Mouse (Mus musculus) stomach, postnatal 0 days (tissue): Measurements from ENCODE around the gene Lzts3. TPM values are rescaled to one million over a fixed set of nuclear protein-coding genes. Genes with fewer than 3 reads are reported as not detected.

Experiments
- ATAC-seq: fragments of 200-750 bp; cut with Nextera tagmentation; 2 replicates; pipeline ENCODE4 v1.8.0; 2017; ENCODE audit not compliant: low FRiP score, low TSS enrichment
- DNase-seq: peaks from one replicate; pipeline ENCODE4 v3.0.0-alpha.2; 2016; ENCODE audit warnings: low spot score
- H3K27ac ChIP-seq: fragments of 300-500 bp; sonication (generic); replicated peaks from 2 replicates; pipeline ENCODE4 v1.5.1; 2014; ENCODE audit warnings: mild to moderate bottlenecking, control low read depth
- H3K27me3 ChIP-seq: fragments of 300-500 bp; sonication (generic); 2 replicates; pipeline ENCODE4 v1.6.1; 2014; ENCODE audit warnings: low read length; ENCODE audit not compliant: control insufficient read depth, insufficient read depth
- H3K36me3 ChIP-seq: fragments of 300-500 bp; sonication (generic); 2 replicates; pipeline ENCODE4 v1.6.1; 2014; ENCODE audit warnings: low read length, mixed read lengths; ENCODE audit not compliant: control insufficient read depth, insufficient read depth
- H3K4me1 ChIP-seq: fragments of 300-500 bp; sonication (generic); replicated peaks from 2 replicates; pipeline ENCODE4 v1.6.1; 2014; ENCODE audit warnings: antibody characterized with exemption; ENCODE audit not compliant: control insufficient read depth, insufficient read depth
- H3K4me2 ChIP-seq: fragments of 300-500 bp; sonication (generic); replicated peaks from 2 replicates; pipeline ENCODE4 v1.6.1; 2014; ENCODE audit warnings: low read depth, mild to moderate bottlenecking, control low read depth, moderate library complexity
- H3K4me3 ChIP-seq: fragments of 300-500 bp; sonication (generic); 2 replicates; pipeline ENCODE4 v1.5.1; 2014; ENCODE audit warnings: low read depth, low read length, control low read depth
- H3K9ac ChIP-seq: fragments of 300-500 bp; sonication (generic); 2 replicates; pipeline ENCODE4 v1.6.1; 2014; ENCODE audit warnings: mild to moderate bottlenecking, low read length, control low read depth, mixed read lengths
- H3K9me3 ChIP-seq: fragments of 300-500 bp; sonication (generic); 2 replicates; pipeline ENCODE4 v1.6.1; 2016; ENCODE audit warnings: low read length; ENCODE audit not compliant: control insufficient read depth
- CTCF ChIP-seq: IDR thresholded peaks from 2 replicates; pipeline ENCODE4 v1.5.1; 2016; ENCODE audit warnings: antibody characterized with exemption, low read depth, mild to moderate bottlenecking, moderate library complexity
- EP300 ChIP-seq: optimal IDR thresholded peaks from 2 replicates; pipeline ENCODE3; 2016; ENCODE audit warnings: antibody characterized with exemption
- WGBS: fragments of 180-500 bp; shearing (Covaris S2); extraction: QIAGEN DNeasy Blood & Tissue Kit; methylation state at CpG from one replicate; pipeline ENCODE4 v1.1.7; 2014; 5-methylcytosine and 5-hydroxymethylcytosine counted together
- polyA plus RNA-seq: library from polyadenylated mRNA; unstranded; fragments of >200 nt; fragmentation: Nextera tagmentation; extraction: Ambion mirVana; gene quantifications from 2 replicates; pipeline ENCODE4 v1.2.1, GENCODE M21; 2015

The Lzts3 gene
- polyA plus RNA-seq, 1 experiment from 2014 or later = 3.1 TPM

DNA sequence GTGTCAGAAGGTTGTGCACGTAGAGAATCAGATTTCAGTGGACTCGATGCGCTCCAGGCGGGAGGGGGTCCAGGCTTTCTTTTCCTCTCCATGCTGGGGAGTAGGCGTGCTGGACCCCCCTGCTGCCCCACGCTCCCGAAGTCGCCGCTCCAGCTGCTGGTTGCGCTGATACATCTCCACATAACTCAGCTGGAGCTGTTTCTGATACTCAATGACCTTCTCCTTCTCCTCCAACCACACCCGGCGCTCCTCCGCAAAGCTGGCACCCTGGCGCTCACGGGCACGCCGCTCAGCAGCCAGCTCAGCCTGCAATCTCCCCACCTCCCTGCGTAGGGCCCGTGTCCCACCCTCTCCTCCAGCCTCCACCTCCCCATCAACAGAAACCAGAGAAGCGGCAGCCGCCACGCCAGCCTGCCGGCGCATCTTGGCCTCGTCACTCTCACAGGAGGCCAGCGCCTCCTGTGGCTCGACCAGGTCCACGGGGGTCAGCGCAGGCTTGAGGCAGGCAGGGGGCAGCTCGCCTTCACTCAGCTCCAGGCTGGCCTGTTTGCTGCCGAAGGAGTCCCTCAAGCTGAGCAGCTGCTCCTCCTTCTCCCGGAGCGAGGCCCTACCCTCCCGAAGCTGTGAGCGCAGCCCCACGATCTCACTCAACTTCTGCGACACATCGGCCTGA, 7.7 kb downstream of the Lzts3 start:
- Histone ChIP-seq H3K9me3 (no peaks in the 10 kb centered on the region), H3K4me2 (peak overlapping the region; percentile 69), H3K27ac (no peak overlapping the region), H3K27me3 (no peaks in the 10 kb centered on the region), H3K9ac (peak overlapping the region; percentile 57), H3K36me3 (no peaks in the 10 kb centered on the region; the same call in 1 of the 2 replicates), H3K4me3 (peak overlapping the region; percentile 38), H3K4me1 (0 out of 2 replicates have a peak, but pooled peaks cover 2% of the 10 kb centered on the region)
- DNase-seq (peak; percentile 46), ATAC-seq (no peak)
- 12% methylated on average over 37 of the region's 38 CpGs for WGBS
- no peak for TF ChIP-seq EP300
- TF ChIP-seq CTCF = peak; percentile 65

- DNase-seq = no peak
- no peak overlapping the region for H3K27ac ChIP-seq
- H3K9me3 ChIP-seq = no peaks in the 10 kb centered on the region
- no peaks in the 10 kb centered on the region for H3K27me3 ChIP-seq
- 43% methylated on average over 14 of the region's 14 CpGs for WGBS
- H3K4me2 ChIP-seq = peak overlapping the region; percentile 69; the same call in 1 of the 2 replicates
- ATAC-seq = no peak
- TF ChIP-seq CTCF (no peak), EP300 (no peak)
- no peaks in the 10 kb centered on the region; the same call in 1 of the 2 replicates for H3K36me3 ChIP-seq
- H3K4me1 ChIP-seq = 0 out of 2 replicates have a peak, but pooled peaks cover 2% of the 10 kb centered on the region
- H3K9ac ChIP-seq = peak overlapping the region; percentile 57; the same call in 1 of the 2 replicates
- peak overlapping the region; percentile 38 for H3K4me3 ChIP-seq
Observed at GRCm38 (mm10) chr2:130634006-130634738, 8.4 kb downstream of the Lzts3 start.

DNA sequence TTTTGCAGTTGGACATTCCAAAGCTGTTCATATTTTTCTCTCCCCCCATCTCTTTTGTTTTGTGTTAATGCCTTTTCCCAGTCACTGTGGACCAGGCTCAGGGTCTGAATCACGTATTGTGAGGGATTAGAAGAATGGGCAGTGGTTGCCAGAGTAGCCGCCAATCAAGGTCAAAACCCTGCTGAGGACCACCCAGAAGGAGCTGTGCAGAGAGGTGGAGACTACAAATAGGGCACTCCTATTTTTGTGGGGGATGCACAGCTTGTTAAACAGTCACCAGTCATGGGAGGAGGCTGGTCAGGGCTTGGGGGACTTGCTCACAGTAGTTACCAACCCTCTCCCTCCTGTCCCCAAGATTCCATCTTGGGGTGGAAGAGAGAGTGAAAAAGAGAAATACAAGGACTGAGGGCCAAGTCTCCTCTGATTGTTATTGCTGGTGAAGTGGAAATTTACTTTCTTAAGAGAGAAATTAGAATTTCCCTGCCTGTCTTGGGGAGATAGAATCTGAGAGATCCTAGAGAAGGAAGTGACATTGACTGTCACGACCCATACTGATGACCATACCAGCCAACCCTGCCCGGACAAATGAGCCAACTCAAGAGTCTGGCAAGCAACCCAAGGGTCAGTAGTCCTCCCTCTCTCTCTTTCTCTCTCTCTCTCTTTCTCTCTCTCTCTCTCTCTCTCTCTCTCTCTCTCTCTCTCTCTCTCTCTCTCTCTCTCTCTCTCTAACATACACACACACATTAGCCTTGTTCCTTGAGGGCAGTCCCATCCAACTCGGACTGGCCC, 9.5 kb downstream of the Lzts3 start:
- Histone ChIP-seq H3K4me3 (no peak overlapping the region), H3K9me3 (no peaks in the 10 kb centered on the region), H3K27me3 (no peaks in the 10 kb centered on the region), H3K4me1 (0 out of 2 replicates have a peak, but pooled peaks cover 2% of the 10 kb centered on the region), H3K36me3 (no peaks in the 10 kb centered on the region; the same call in 1 of the 2 replicates), H3K27ac (no peak overlapping the region), H3K9ac (no peak overlapping the region), H3K4me2 (no peak overlapping the region)
- DNase-seq (no peak), ATAC-seq (no peak)
- 51% methylated on average over 5 of the region's 5 CpGs for WGBS
- no peak for TF ChIP-seq EP300
- TF ChIP-seq CTCF = no peak

DNA sequence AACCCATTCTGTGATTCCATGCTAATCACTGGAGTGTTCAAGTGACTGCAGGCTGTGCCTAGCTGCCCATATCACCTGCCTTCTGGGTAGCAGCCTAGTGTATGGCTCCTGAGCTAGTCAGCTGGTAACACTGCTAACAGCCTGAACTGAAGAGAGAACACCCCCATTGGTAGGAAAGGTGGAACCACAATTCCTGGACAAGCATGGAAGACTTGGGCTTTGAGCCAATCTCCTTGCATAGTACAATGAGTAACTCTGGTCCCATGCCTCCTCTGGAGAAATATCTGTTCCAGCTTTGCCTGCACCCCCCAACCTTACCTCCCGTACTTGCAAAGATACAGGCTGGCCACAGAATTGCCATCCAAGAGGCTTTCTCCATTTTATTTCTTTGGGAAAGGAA, 10.2 kb downstream of the Lzts3 start:
- no peak for ATAC-seq
- TF ChIP-seq CTCF = no peak
- TF ChIP-seq EP300 = no peak
- no peaks in the 10 kb centered on the region; the same call in 1 of the 2 replicates for H3K36me3 ChIP-seq
- H3K27me3 ChIP-seq = no peaks in the 10 kb centered on the region
- no peak overlapping the region for H3K4me2 ChIP-seq
- H3K4me3 ChIP-seq = no peak overlapping the region
- no peak overlapping the region for H3K27ac ChIP-seq
- 52% methylated on average over 1 of the region's 1 CpGs for WGBS
- H3K9me3 ChIP-seq = no peaks in the 10 kb centered on the region
- no peak for DNase-seq
- 0 out of 2 replicates have a peak, but pooled peaks cover 2% of the 10 kb centered on the region for H3K4me1 ChIP-seq
- no peak overlapping the region for H3K9ac ChIP-seq

GRCm38 (mm10) chr2:130629839-130630203, 12.8 kb downstream of the Lzts3 start, which contains the start of the genes Fastkd5 and Ubox5:
Gene Fastkd5, minus strand, starts transcription at chr2:130630027.
Gene Ubox5, minus strand, starts transcription at chr2:130630038.
- Histone ChIP-seq H3K9me3 (no peaks in the 10 kb centered on the region), H3K4me1 (no peaks in the 10 kb centered on the region), H3K9ac (peak within 1 kb of the TSS; percentile 82), H3K36me3 (no peaks in the 10 kb centered on the region), H3K27ac (peak within 1 kb of the TSS; percentile 78), H3K4me3 (peak within 1 kb of the TSS; percentile 79), H3K27me3 (no peaks in the 10 kb centered on the region), H3K4me2 (peak within 1 kb of the TSS; percentile 76)
- TF ChIP-seq EP300 (no peak), CTCF (no peak)
- under 1% methylated on average over 25 of the region's 25 CpGs for WGBS
- ATAC-seq = peak; percentile 83
- peak; percentile 88 for DNase-seq
